Mouse (Mus musculus) thymus, postnatal 0 days (tissue): ENCODE measurements around the gene Tekt2. TPM values are rescaled to one million over a fixed set of nuclear protein-coding genes. Genes with fewer than 3 reads are reported as not detected.

Experiments used
- DNase-seq: peaks from one replicate; pipeline ENCODE4 v3.0.0-alpha.2; 2015; ENCODE audit warnings: low spot score
- polyA plus RNA-seq: library from polyadenylated mRNA; unstranded; fragments of >200 nt; fragmentation: Nextera tagmentation; extraction: Ambion mirVana; gene quantifications from 2 replicates; pipeline ENCODE4 v1.2.1, GENCODE M21; 2015

Tekt2 gene
- polyA plus RNA-seq, 1 experiment from 2014 or later = 2.3 TPM

- no peak for DNase-seq
Measured at GRCm38 (mm10) chr4:126275081-126275480, 50.4 kb downstream of the Tekt2 start.

- no peak for DNase-seq
Measured at GRCm38 (mm10) chr4:126273753-126274152, 51.7 kb downstream of the Tekt2 start.

Other genes starting within 250 kb of the Tekt2 start
- 55.9 and 61.0 TPM in 2 replicates for gene Lsm10, start 229.1 kb downstream of the Tekt2 start, polyA plus RNA-seq
- gene Stk40, start 221.7 kb downstream of the Tekt2 start, polyA plus RNA-seq = 26.5 and 28.8 TPM in 2 replicates
- gene Eva1b, start 177.9 kb downstream of the Tekt2 start, polyA plus RNA-seq = 28.2 and 28.7 TPM in 2 replicates
- 2.2 and 2.7 TPM in 2 replicates for gene Sh3d21, start 162.2 kb downstream of the Tekt2 start, polyA plus RNA-seq
- 173 and 202 TPM in 2 replicates for gene Thrap3, start 122.9 kb downstream of the Tekt2 start, polyA plus RNA-seq
- gene Map7d1, start 69.3 kb downstream of the Tekt2 start, polyA plus RNA-seq = 15.9 and 18.2 TPM in 2 replicates
- gene Trappc3, start 63.4 kb downstream of the Tekt2 start, polyA plus RNA-seq = 112 and 123 TPM in 2 replicates
- 3.1 and 3.5 TPM in 2 replicates for gene Col8a2, start 38.9 kb downstream of the Tekt2 start, polyA plus RNA-seq
- gene Adprhl2, start 4.0 kb downstream of the Tekt2 start, polyA plus RNA-seq = 70.4 and 73.0 TPM in 2 replicates
- gene Ago3, start 103.9 kb upstream of the Tekt2 start, polyA plus RNA-seq = 11.1 and 13.6 TPM in 2 replicates
- gene Ago1, start 142.9 kb upstream of the Tekt2 start, polyA plus RNA-seq = 5.2 and 6.1 TPM in 2 replicates
- 0.47 and 0.60 TPM in 2 replicates for gene Ago4, start 207.8 kb upstream of the Tekt2 start, polyA plus RNA-seq
- 43.9 and 63.1 TPM in 2 replicates for gene Clspn, start 231.2 kb upstream of the Tekt2 start, polyA plus RNA-seq